Mouse (Mus musculus) heart, postnatal 0 days (tissue): ENCODE data around the gene Traf1.

ENCODE experiments used
- CTCF ChIP-seq: IDR thresholded peaks from 2 replicates; pipeline ENCODE4 v1.5.1; 2016; ENCODE audit warnings: antibody characterized with exemption, control low read depth, low read depth
- EP300 ChIP-seq: IDR thresholded peaks from 2 replicates; pipeline ENCODE4 v1.6.1; 2016; ENCODE audit warnings: antibody characterized with exemption, low read depth

DNA sequence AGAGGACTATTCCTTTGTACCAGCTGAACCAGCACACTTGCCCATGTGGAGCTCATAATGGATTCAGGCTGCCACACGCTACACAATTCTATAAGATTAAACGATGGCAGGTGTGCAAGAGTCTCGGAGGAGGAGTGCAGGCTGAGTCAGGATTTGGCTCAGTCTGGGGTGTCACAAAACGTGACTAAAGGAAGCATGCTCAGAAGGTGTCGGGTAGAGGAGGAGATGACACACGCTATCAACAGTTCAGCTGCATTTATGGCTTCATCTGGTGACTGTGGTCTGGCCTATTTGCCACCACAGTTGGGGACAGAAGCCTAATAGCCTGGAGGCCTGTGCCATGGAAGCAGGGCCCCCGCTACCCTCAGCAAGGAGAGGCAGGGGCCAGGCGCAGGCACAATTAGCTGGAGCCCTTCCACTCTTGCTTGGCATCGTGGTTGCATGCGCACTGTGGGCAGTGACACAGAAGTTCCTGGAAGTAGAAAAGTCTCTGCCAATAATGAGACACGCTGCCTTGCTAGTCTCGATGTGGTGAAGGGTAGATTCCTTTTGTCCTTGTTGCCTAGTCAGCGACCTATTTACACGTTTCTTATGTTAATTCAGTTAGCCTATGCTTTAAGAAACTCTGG is 20.6 kb upstream of the Traf1 start:
- TF ChIP-seq EP300 (no peak), CTCF (no peak)
